Mouse (Mus musculus) heart, postnatal 4 days (tissue): ENCODE data around the gene Kcnip1. TPM values are rescaled to one million over a fixed set of nuclear protein-coding genes. Genes with fewer than 3 reads are reported as not detected.

Experiments used
- DNase-seq: peaks from one replicate; pipeline ENCODE4 v3.0.0; 2021
- total RNA-seq, 2 experiments: library from RNA; stranded (reverse); gene quantifications; 2 replicates each; pipeline ENCODE4 v1.2.3; 2021

Kcnip1 gene
- total RNA-seq, 2 experiments from 2014 or later = not detected

DNA sequence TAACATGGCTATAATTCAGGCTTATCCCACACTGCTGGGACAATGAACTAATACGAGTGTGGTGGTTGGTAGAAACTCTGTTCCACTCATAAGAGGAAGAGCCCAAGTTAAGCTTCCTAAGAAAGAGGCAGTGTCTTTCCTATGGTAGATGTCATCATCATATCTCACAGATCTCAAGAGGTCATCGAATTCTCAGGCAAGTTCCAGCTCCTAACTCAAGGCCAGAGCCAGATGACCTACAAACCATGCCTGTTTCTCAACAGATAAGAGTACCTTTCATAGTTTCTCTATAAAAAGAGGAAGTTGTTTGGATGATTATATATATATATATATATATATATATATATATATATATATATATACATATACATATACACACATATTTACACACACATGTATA lies 6.4 kb downstream of the Kcnip1 start:
- DNase-seq = no peak

DNA sequence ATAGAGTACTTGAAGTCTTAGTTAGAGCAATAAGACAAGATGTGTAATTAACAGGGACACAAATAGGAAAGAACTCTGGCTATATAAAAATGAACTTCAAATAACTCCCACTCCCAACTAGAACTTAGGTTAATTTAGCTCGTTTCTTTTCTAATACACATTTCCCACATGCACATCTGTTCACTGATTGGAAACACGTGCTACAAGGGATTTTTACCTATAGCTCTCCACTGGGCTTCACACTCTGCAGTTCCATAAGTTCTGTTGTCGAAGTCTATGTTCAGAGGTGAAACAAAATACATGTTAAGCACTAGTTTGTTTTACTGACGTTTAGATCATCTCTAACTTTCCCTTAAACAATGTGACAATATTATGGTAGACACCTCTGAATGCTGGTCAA lies 12.8 kb downstream of the Kcnip1 start:
- DNase-seq = no peak

DNA sequence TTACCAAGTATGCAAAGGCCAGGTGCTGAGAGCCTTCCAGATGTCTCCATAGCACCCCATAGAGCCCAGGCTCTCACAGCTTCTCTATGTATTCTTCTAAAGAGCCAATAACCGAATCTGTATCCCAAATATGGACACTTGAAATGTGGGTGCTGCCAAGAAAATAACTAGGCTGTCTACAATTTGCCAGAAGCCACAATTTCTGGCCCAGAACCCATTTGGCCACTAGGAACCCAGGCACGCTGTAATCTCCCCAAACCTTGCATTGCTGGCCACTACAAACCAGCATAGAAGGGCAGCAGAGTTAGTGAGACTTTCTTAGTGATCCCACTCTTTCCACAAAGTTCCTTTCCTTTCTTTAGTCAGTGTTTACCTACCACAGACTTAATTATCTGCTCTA lies 17.8 kb downstream of the Kcnip1 start:
- no peak for DNase-seq

DNA sequence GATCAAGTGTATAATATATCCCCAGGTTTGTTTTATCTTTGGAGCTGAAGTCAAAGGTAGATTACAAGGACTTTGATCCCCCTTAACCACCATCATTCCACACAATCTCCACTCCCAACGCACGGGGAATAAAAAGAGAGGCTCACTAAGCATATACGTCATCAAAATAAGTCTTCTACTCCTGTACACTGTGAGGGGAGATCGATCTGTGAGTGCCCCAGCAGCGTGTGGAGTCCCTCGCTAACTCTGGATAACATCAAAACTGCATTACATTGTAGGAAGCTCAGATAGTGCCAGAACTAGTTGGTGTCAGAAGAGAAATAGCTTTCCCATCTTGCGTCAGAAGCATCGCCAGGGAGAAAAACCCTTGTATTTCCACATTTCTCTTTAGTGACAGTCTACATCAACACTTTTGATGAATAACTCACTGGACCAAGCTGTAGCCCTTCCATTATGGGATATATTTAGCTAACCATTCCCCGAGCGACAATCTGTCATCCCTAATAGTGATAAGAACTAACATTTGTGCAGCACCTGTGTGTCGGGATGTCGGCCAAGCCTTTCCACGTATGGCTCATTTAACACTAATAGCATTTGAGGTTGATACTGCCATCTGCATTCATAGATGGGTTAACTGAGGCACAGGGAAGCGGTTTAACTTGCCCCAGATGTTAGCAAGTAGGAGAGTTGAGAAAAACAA lies 18.5 kb downstream of the Kcnip1 start:
- no peak for DNase-seq

DNA sequence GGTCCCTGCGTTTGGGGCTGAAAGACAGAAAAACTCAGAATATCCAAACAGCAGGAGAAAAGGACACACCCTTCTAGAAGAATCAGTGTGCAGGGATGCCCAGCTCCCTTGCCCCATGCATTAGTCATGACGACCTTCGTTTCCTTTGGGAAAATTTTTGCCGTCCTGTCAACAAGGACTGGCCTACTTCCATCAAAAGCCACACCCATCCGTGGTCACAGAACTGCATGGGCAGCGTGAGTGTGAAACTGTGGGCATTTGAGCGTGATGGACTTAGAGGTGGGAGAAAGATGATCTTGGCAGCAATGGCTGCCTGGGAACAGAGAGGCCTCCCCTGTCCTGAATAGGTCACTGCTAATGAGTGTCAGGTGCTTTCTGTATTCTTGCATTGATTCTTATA lies 20.8 kb downstream of the Kcnip1 start:
- no peak for DNase-seq

DNA sequence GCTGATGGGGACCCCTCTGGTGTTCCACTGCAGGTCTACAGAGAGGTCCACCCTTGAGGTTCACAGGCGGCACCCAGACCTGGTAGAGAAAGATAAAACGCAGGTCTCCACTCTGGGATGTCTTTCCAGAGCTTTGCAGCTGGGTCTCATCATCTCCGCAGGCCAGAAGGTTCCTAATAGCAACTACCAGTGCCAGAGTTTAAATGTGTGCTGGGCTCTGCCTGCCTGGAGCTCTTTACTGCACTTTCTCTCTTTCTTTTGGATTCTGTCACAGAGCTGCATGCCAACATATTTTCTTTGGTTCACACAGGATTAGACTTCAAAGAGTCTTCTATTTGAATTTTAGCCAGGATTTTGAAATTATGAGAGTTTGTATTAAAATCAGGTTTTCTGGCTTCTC lies 23.8 kb downstream of the Kcnip1 start:
- no peak for DNase-seq

DNA sequence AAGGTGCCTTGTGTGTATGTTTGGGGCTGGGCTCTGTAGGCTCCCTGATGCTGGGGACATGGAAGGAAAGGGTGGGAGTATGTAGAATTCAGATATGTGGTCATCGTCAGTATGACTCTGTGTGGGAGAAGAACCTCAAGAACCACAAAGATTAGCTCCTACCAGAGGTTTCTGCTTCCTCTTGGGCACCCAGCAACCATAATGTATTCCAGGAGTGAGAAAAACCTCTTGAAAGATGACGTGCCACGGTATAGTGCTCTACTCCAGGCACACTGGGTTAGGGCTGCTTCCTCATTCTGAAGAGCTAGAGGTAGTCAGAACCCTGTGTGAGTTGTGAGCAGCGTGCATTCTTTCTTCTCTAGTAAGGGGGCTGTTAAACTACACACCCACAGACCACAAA lies 25.2 kb downstream of the Kcnip1 start:
- DNase-seq = no peak

DNA sequence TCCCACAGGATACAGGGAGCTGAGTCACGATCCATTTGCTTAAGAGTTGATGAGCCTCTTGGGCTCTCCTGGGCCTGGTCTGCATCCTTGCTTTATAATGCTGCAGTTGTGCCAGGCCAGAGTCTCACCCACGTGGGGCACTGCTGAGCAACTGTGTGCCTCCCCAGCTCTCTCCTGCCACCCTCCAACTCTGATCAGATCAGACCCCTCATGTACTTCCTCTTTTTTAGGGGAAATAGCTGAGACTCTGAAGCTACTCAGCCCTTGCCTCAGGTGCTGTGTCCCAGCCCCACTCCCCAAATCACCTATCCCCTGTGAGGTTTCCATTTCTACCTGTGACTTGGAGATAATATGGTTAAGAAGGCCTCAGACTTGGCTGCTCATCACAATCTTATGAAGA lies 27.6 kb downstream of the Kcnip1 start:
- DNase-seq = no peak

DNA sequence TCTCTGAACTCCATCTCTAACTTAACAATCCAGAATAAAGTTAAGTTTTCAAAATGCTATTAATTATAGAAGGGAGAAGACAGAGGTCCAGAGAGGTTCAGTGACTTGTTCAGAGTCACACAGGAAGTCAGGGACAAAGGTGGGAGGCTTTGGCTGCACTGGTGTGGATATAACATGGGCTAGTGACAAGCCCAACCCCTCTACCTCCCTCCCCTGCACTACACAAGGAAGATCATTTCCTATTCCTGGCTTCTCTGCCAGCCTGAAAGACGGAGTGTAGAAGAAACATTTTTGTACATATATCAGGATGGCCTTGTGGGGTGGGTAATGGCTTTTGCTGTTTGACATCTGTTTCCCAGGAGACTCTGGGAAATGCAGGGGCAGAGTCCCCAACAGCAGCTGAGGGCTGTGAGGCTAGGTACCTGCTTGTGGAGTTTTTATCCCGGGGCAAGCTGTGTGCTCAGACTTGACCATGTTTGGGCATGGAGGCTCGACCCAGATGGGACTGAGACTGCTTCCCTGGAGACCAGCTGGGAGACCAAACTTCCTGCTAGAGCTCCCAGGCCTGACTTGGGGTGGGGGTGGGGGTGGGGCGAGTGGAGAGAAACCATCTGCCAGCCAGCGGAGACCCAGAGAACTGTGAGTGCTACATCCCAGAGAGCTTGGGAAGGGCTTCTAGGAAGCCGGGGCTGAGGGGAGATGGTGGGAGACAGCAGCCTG lies 30.1 kb downstream of the Kcnip1 start, which contains the start of gene Kcnmb1:
TSS of gene Kcnmb1 (plus strand) at position 326 of the 720 bp plus-strand sequence.
- DNase-seq = peak; percentile 14

DNA sequence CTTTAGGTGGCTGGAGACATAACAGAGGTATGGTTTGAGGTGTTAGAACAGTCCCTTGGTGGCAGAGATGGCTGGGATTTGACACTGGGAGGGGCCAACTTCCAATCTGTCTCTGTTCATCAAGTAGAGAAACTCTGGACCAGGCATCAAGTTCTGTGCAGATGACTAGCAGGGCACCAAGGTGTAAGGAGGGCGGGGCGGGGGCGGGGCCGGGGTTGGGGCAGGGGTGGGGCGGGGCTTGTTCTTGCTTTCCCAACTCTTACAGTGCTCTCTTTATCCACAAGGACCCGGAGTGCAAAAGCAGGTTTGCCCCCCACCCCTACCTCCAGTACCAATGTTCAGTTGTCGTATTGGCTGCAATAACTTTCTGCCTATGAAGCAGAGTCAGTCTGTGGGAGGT lies 30.8 kb downstream of the Kcnip1 start:
- DNase-seq = no peak

DNA sequence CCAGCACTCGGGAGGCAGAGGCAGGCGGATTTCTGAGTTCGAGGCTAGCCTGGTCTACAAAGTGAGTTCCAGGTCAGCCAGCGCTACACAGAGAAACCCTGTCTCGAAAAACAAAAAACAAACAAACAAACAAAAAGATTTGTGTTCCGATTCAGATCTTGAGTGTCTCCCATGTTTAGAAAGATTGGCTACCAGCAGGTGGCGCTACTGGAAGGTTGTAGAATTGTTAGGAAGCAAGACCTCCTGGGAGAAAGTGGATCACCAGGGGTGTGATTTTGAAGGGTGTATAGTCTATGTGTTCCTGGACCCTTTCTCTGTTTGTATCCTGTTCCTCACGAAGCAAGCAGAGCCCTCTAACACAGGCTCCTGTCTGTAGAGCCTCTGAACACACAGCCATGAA lies 34.2 kb downstream of the Kcnip1 start:
- DNase-seq = peak; percentile 55

DNA sequence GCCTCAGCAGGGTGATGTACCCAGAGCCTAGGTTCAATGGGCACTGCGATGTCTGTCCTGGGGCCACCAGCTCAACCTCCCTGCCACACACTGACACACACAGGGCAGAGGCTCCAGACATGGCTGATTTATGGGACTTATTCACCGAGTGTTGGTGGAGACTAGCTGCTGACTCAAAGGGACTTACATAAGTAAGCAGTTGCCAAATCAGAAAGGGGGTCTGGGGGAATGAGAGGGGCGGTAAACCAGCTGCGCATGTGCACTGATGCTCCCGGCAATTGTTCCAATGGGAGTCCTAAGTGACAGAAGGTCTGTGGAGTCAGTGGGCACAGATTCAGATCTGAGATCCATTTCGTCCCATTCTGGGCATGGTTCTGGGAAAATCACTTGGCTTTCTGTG lies 35.4 kb downstream of the Kcnip1 start:
- no peak for DNase-seq

DNA sequence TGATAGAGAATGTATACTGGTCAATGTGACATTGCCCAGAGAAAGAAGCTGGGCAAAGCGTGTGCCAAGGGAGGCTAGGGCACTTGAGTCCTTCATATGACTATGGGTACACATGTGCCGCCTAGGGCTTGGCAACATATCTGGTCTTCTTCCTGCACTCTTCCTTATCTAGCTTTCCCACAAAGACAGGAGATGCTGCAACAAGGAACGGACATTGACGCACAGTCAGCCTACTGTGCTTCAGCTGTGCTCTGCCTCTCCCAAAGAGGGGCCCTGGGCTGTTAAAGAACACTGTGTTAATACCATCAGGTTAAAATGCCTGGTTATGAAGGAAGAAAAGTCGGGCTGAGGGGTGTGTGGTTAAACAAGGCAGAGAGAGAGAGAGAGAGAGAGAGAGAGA lies 36.3 kb downstream of the Kcnip1 start:
- DNase-seq = no peak

DNA sequence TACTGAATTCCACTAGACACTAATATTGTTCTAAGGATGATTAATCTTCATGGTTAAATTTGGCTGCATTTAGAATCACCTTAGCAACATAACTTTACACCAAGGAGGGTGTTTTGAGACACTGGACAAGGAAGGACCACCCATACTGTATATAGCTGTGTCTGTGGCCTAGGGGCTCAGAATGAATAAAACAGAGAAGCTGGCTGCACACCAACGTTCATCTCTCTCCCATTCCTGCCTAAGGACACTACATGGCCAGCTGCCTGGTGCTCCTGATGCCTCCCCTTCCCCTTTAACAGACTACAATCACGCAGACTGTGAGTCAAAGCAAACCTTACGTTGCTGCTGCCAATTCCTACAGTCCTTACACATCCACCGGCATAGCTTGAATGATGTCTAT lies 37.0 kb downstream of the Kcnip1 start:
- no peak for DNase-seq

DNA sequence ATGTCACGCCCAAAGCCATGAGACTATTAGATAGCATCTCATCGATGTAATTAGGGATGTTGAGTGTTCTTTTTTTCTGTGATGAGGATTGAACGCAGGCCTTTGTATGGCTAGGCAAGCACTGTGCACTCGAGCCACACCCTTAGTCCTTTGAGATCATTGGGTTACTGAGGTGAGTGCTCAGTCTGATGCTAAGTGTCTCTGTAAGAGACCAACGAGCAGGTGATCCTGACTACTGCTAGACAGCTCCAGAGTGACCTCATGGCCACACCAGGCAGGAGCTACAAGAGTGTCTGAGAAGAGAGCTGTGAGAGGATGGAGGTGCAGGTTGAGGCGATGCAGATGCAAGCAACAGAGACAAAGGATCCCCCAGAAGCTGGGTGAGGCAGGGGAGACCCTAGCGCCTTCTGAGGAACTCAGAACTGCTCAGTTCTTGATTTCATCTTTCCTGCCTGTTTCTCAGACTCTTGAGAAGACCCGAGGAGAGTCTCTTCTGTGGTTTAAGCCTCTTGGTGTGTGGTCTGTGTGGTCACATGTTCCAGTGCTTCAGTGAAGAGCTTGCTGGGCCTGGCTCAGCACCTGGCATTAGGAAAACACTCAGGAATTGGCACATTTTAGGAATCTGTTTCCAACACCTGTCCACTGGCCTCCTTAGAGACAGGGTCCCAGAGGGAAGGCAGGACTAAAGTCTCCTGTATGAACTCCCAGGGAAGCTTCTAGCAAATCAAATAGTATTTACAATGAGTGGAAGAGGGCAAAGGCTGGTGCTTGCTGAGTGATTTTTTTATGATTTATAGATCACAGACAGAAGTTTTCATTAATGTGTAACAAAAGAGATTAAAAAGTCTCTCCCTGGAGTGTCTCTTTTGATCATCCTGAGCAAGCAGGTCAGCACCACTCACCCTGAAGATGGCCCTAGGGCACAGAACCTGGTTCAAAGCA lies 41.0 kb downstream of the Kcnip1 start:
- no peak for DNase-seq

DNA sequence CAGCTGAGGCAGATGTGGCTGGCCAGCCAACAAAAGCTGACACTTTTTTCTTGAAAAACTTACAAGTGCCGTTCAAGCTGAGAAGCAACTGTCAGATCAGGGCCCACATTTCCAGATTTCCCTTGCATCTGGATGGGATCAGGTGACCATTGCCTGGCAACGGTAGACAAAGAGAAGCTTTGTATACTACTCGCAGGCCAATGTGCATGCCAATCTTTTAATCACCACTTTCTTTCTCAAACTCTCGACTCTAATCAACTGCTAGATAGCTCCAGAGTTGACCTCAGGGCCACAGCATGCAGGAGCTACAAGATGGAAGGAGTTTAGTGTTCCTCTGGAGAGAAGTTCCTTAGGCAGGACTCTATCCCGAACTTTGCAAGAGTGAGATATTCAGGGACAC lies 41.8 kb downstream of the Kcnip1 start:
- DNase-seq = no peak

DNA sequence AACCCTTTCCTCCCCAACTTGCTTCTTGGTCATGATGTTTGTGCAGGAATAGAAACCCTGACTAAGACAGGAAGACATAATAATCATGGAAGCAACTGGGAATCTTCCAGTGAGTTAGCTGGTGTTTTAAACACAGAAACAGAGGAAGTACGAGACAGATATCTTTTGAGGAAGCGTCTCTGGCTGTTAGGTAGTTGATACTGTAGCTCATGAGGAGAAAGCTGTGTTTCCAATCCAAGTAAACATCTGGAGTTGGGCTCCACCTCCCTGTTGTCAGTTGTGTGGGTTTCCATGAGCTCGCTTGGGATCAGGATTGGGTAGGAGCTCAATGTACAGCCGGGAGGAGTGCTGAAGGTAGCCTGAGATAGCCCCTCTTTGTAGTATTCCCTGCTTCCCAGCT lies 46.5 kb downstream of the Kcnip1 start:
- no peak for DNase-seq

DNA sequence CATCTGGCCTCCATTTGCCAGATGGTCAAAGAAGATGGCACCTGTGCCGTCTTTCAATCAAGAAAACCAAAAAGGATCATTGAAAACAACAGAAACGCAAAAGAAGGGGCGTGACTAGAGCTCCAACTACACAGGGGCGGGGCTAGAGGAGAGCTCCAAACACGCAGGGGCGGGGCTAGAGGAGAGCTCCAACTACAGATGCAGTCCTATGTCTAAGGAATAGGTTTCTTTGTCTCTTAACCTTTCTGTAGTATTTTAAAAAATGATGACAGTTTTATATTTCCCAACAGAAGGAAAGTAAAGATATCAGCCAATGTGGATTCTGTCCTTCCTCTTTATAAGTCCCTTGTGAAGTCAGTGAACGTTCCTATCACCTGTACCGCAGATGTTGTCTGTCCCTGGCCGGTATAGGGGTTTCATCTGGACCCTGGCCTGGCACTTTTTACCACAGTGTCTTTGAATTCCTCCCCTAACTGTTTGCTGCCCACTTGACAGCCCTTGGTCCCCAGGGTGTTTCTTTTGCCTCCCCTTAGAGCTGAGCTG lies 48.1 kb downstream of the Kcnip1 start:
- no peak for DNase-seq

DNA sequence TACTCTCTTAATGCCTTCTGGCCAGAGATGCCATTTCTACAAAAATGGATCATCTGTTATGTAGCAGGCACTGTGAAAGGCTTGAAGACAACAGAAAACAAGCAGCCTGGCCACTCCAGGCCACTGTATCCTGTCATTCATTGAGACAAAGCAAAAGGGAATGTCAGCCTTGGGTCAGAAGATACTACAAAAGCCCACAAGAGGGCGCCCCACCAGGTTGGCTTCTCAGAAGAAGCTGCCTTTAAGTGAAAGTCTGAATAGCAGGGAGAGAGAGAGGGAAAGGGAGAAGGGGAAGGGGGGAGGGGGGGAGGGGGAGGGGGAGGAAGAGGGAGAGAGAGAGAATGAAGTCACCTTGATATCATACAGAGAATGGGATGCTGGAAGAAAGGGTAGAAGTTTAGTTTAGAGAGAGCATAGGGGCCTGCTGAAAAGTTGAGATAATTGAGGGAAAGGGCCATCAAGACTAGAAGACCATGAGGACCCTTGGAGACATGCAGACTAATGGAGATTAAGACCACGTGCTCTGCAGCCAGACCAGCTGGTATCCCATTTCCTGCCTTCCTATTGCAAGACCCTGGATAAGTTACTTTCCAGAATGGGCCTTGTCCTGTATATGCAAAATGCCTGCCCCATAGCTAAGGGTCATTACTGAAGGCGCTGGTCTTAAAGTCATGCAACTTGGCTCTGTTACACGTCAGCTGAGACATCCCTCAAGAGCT lies 48.7 kb downstream of the Kcnip1 start:
- DNase-seq = peak; percentile 25

DNA sequence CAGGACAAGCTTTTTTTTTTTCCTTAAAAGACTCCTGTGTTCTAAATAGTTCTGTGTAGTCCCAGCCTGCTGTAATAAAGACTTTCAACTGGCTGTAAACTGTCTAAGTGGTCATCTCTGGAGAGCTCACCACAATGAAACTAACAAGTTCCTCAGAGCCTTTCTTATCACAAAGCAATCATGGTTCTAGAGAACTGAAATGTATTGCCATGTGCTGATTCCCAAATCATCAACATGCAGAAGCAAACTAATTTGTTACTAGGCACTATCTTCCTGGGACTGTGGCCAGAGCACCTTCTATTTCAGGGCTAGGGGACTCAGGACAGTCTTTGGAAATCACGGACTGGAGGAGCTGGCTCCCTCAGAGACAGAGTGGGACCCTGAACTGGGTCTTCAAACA lies 49.4 kb downstream of the Kcnip1 start:
- DNase-seq = no peak

DNA sequence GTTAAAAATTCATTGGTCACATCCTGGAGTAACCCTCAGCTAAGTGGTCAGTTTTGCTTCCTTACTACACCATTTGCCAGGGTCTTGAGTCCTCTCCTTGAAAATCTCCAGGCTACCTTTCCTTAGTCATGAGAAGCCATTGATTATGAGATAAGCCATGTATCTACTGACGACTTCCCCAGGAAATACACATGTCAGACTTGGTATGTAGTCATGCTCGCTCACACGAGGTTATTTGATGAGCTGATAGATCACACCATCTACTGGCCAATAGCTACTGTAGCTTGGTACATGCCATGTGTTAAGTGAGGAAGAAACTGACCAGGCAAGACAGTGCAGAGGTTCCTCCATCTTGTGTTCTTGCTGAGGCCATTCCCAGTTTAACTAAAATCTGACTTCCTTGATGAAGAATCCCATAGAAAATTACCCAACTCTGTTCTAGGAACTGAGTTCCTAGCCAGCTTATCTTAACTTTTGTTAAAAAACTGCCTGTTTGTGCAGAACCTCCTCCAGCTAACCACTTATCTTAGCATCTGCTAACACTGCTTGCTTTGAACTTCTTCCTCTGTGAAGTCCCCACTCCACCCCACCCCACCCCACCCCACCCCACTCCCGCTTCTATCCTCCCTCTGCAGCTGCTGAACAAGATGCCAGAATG lies 53.4 kb downstream of the Kcnip1 start:
- no peak for DNase-seq
